Mouse (Mus musculus) layer of hippocampus, postnatal 36 days (tissue): ENCODE results near the gene Txnrd2. TPM values are rescaled to one million over a fixed set of nuclear protein-coding genes. Genes with fewer than 3 reads are reported as not detected.
A peak's percentile ranks its signal among the peaks of the same experiment; 100 is the strongest.

Experiments
- DNase-seq, 2 experiments: peaks; one replicate each; pipeline ENCODE4 v3.0.0; 2022
- total RNA-seq, 2 experiments: library from RNA; stranded (reverse); gene quantifications; 2 replicates each; pipeline ENCODE4 v1.2.3; 2021

Gene Txnrd2
- total RNA-seq = 10 to 100 TPM; 19.6 to 21.7 TPM

DNA sequence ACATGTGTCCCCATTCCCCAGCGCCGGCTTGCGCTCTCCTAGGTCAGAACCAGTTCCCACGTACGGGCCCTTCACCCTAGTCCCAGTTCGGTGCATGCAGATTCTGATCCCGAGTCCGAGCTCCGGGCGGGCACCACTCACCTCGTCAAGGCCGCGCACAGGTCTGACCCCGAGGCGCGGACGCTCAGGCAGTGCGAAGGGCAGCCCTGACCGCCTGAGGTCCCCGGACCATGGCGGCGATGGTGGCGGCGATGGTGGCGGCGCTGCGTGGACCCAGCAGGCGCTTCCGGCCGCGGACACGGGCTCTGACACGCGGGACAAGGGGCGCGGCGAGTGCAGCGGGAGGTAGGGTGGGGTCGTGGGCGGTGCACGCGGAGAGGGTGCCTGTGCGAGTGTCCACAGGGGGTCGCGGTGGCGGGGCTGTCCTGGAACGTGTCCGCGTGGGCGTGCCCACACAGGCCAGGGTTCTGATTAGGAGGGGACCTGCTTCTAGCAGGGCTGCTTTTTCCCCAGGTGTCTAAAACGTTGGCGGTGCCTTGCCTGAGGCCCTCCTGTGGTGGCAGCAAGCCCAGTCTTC, at the start of gene Txnrd2:
Txnrd2 (plus strand) TSS at position 170 of the 577 bp plus-strand sequence.
- DNase-seq = peak; percentile 67 to 76

DNA sequence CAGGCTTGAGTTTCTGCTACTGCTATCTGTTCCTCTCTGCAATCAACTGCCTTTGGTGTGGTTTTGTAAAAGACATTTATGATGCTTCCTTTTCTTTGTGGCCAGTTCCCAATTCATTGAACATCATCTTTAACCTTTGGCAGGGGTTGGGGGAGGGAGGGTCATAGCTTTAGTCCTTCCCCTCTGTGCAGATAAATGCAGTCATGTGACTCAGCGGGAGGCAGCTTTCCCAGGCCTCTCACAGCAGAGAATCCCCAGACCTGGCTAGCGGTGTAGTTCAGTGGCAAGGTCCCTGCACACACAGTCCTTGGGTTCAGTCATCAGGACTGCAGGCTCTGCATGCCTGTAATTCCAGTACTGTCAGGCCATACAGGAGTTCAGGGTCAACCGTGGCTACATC, 49.0 kb upstream of the Txnrd2 start:
- DNase-seq = no peak

- no peak for DNase-seq
Measured at GRCm38 (mm10) chr16:18378489-18378888, 47.7 kb upstream of the Txnrd2 start.

GRCm38 (mm10) chr16:18379338-18380001, 46.7 kb upstream of the Txnrd2 start:
- no peak for DNase-seq

DNA sequence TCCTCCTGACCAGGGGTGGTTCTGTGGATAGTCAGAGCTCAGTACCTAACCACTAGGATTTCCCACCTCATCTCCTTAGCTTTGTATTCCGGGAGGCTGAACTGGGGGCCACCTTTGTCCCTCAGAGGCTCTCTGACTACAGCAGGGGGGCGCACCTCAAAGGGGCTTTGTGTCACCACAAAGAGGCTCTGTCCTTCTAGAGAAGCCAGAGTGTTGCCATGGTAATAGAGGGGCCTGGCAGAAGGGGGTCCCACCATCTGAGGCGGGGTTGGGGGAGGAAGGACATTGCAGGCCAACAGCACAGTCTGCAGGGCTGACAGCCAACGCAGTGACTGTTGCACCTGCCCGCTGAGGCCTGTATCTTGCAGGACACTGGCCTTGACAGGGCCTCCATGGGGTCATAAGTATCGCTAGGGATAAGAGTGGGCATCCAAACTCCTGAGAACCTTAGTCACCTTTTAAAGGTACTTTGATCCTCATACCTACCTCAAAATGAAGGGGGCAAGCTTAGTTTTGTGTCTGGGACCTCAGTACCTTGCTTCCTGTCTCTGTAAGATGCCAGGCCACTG, 45.6 kb upstream of the Txnrd2 start:
- no peak for DNase-seq

DNA sequence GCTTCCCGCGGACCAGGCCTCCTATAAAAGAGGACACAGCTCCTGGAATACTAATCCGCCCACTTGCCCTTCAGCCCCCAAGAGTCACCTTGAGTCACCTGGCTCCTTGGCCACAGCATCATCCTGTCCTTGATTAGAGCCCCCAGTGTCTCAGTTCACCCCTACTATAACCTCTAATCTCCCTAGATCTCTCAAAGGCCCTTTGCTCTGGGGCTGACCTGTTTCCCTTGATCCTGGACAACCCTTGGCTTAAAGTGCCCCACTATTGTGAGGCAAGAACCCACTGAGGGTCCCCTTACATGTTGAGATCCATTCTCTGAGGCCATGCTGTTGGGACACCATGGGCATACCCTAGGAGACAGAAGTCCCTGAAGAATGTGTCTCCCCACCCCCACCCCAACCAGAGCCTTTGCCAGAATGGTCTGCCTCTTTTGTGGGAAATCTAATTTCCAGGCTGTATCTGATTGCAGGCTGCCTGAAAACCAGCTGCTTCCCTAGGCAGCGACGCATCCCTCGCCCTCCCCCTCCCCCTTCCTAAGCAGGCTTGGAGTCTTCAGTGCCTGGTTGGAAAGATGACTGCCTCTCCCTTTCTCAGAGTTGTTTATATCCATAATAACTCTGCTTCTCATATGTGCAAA, 44.4 kb upstream of the Txnrd2 start:
- no peak for DNase-seq

GRCm38 (mm10) chr16:18383045-18383726, 43.0 kb upstream of the Txnrd2 start:
- DNase-seq = no peak

DNA sequence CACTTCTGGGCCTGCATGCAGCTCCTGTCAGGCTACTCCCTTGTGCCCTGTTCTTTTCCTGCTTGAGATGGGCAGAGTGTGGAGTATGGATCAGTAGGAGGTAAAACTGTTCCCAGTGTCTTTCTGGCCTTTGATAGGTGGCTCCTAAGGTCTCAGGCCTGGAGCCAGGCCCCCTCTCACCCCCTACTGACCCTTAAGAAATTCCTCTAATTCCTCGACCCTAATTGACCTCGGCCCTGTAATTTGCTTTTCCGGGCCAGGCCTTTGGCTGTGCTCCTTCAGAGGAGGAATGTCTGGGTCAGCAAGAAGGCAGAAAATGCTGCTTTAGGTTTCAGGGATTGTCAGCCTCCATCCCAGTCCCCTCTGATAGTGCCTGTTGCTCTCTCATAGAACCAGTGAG, 42.4 kb upstream of the Txnrd2 start:
- no peak for DNase-seq

DNA sequence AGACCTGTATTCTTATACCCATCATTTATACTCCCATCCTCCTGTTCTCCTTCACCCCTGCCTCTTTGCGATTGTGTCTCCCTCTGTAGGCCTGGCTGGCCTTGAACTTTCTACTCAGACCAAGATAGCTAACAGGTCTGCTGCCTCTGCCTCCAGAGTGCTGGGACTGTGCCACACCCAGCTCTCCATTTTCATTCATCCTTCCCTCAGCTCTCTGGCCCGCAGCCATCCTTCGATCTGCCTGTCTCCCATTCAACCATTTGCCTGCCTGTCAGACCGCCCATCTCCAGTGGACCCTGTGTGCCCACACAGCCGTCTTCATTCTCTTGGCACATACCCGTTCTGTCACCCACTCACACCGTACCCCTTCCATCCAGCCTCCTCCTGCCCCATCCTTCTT, 42.0 kb upstream of the Txnrd2 start:
- no peak for DNase-seq

GRCm38 (mm10) chr16:18384659-18385058, 41.5 kb upstream of the Txnrd2 start:
- no peak for DNase-seq

GRCm38 (mm10) chr16:18385411-18385810, 40.8 kb upstream of the Txnrd2 start:
- no peak for DNase-seq

- DNase-seq = no peak
Measured at GRCm38 (mm10) chr16:18386451-18386850, 39.7 kb upstream of the Txnrd2 start.

DNA sequence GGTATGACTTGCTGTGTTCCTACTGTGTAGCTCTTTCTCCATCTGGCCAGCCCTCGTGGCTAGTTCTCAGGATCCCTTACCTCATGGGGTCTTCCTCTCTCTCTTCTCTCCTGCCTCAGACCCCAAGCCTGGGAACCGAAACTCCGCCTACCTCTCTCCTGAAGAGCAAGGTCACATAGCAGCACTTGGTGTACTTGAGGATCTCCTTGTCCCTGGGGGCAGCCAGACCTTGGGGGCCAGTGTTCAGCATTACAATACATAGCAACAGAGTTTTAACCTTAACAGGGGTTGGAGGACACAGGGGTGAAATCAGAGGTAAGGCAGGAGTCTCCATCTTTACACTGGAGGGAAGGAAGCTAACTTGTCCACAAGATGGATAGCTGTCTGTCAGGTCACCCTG, 39.2 kb upstream of the Txnrd2 start:
- no peak for DNase-seq

GRCm38 (mm10) chr16:18387704-18388582, 38.2 kb upstream of the Txnrd2 start:
- no peak for DNase-seq

DNA sequence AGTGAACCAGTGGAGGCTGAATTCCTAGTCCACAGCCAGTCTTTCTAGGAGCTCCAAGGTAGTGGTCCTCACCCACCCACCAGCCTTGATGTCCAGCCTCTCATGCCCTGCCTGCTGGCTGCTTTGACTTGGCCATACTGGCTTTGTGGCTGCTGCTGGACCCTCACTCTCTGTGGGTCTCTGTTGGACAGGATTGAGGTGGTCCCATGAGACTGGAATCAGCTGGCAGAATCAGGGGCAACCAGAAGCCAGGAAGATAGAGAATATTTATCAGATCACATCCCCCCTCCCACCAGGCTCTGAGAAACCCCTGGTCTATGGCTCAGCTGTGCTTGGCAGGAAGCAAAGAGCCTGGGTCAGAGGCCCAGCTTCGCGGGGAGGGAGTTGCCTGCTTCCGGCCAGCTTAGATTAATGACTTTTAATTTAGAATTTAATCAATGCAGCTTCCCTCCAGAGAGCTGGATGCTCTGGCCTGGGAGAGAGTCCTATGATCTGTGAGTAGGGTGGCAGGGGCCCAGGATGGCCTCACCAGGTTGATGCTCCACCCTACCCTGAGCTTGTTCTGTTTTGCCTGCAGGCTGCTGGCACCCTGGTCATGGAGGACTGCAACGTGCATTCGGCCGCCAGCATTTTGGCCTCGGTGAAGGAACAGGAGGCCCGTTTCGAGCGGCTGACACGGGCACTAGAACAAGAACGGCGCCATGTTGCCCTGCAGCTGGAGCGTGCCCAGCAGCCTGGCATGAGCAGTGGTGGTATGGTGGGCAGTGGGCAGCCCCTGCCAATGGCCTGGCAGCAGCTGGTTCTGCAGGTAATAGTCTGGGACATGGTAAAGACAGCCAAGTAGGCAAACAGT, 37.4 kb upstream of the Txnrd2 start:
- peak in 1 of 2 experiments; percentile 4 for DNase-seq

DNA sequence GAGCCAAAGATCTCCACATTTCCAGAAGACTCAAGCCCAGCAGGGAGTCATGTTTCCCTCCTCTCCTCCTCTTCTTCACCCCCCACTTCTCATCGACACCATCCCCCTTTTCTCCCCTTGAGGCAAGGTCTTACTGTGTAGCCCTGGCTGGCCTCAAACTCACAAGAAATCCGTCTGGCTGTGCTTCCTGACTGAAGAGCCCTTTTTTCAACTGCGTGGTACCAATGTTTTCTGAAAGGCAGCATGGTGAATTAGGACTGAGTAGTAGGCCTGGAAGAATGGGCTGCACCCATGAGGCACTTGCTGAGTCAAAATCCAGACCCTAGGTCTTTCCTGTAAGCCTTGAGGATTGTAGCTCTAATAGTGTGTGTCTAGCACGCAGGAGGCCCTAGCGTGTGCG, 35.8 kb upstream of the Txnrd2 start:
- DNase-seq = no peak

DNA sequence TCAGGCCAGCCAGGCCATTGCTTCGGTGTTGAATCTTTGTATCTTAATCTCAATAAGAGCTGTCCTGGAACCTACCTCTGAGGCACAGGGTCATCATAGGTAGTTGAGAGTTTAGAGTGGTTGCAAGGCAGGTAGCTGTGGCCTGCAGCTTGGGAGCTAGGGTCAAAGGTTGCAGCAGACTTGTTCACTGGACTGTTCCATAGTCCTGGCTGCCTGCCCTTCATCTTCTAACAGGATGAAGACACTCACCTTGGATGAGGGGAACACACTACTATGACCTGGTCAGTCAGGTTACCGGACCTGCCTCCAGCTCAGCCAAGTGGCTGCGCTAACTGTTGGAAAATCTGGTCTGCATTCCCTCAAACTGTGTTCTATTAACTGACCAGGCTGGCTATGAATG, 35.1 kb upstream of the Txnrd2 start:
- peak in 1 of 2 experiments; percentile 1 for DNase-seq

DNA sequence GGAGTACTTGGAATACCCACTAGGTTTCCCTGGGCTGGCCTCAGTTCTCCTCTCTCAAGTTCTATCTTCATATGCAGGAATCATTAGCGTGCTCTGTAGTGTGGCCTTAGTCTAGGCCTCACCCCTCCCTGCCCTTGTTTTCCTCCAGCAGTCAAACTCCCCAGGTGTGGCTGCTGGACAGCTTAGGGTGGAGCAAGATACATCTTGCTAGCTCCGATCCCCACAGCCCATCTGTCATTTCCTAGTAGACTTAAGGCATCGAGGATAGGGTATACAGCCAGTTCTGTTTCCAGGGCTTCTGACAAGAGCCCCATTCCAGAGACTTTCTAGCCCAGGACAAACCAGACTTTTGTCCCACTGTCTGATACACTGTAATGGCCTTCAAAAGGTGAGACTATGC, 34.5 kb upstream of the Txnrd2 start:
- no peak for DNase-seq

GRCm38 (mm10) chr16:18392469-18393426, 33.4 kb upstream of the Txnrd2 start:
- DNase-seq = peak; percentile 74 to 78

GRCm38 (mm10) chr16:18393595-18393994, 32.6 kb upstream of the Txnrd2 start:
- no peak for DNase-seq
